Mouse (Mus musculus): ENCODE data around the gene Cbll1. TPM values are rescaled to one million over a fixed set of nuclear protein-coding genes. Genes with fewer than 3 reads are reported as not detected.

Cbll1 gene
- polyA plus RNA-seq, 1 experiment from 2014 or later: 12.1 TPM

Other genes with a start within 250 kb of the Cbll1 start
- gene Lamb1, start 234.4 kb downstream of the Cbll1 start, polyA plus RNA-seq (2016; fragmentation: Nextera tagmentation; extraction: Ambion mirVana): 60.4 and 64.8 TPM in 2 replicates
- 160 and 167 TPM in 2 replicates for gene Dld, start 148.2 kb downstream of the Cbll1 start, polyA plus RNA-seq (2016; fragmentation: Nextera tagmentation; extraction: Ambion mirVana)
- gene Slc26a3, start 108.7 kb downstream of the Cbll1 start, polyA plus RNA-seq (2016; fragmentation: Nextera tagmentation; extraction: Ambion mirVana): 0.09 TPM in 1 of 2 replicates, not detected in the other
- 0.06 and 0.09 TPM in 2 replicates for gene Slc26a4, start 60.4 kb upstream of the Cbll1 start, polyA plus RNA-seq (2016; fragmentation: Nextera tagmentation; extraction: Ambion mirVana)
- 30.7 and 35.0 TPM in 2 replicates for gene Bcap29, start 135.0 kb upstream of the Cbll1 start, polyA plus RNA-seq (2016; fragmentation: Nextera tagmentation; extraction: Ambion mirVana)
- 11.0 and 11.5 TPM in 2 replicates for gene Dus4l, start 155.2 kb upstream of the Cbll1 start, polyA plus RNA-seq (2016; fragmentation: Nextera tagmentation; extraction: Ambion mirVana)
- 36.0 and 38.5 TPM in 2 replicates for gene Cog5, start 155.3 kb upstream of the Cbll1 start, polyA plus RNA-seq (2016; fragmentation: Nextera tagmentation; extraction: Ambion mirVana)
- gene Gpr22, start 214.3 kb upstream of the Cbll1 start, polyA plus RNA-seq (2016; fragmentation: Nextera tagmentation; extraction: Ambion mirVana): 0.32 and 0.68 TPM in 2 replicates